Mouse (Mus musculus): ENCODE measurements at regions not wholly inside any gene's neighbourhood (a gene's known extent, or its start where the extent isn't known, plus 50 kb on each side); places are given as distances from the start of the nearest gene placed in this dataset.

DNA sequence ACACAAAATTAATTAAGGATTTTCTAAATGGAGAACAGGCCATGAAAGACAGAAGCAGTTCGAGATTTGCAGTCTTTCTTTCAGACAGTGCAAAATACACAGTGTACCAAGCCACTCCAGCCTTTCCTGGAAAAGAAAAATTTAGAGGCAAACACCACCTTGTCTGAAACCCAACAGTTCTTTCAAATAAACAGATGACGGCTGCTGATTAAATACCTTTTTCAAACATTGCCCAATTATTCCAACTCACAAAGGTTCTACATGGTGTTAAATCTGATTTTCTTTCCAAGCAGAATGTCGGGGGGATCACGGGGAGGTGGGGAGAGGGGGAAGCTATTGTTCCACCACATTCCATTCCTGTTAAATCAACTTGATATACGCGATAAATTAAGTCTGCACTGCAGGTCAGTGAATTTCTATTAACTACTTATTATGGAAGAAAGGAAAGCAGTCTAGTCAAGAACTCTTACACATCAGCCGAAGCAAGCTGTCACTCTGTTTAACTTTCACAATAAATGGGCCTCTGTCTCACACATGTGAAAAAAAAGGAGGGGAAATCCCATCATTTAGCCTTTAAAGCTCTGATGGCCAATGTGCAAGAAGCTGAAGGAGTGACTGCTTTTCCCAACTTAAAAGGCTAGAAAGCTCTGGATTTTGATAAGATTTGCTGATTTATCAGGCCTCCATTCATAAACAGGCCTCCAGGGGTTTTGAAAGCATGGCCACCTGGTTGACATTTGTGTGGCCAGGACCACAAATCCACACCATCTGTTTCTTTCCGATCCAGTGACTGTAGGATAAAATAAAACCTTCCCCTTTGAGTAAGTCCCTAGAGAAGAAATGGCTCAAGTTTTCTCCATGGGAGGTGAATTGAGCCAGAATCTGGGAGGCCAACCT, 165.4 kb downstream of the Nedd1 start:
- no peak for DNase-seq (ENCODE audit: extremely low spot score in 1 of 2, low spot score in 2 of 2)
- Histone ChIP-seq H3K27ac (no peak overlapping the region), H3K4me3 (no peak overlapping the region)
- intact Hi-C loops (cut with DNase I), result no loop called here
- no peak for TF ChIP-seq CTCF (IDR thresholded peaks at IDR 0.05)

DNA sequence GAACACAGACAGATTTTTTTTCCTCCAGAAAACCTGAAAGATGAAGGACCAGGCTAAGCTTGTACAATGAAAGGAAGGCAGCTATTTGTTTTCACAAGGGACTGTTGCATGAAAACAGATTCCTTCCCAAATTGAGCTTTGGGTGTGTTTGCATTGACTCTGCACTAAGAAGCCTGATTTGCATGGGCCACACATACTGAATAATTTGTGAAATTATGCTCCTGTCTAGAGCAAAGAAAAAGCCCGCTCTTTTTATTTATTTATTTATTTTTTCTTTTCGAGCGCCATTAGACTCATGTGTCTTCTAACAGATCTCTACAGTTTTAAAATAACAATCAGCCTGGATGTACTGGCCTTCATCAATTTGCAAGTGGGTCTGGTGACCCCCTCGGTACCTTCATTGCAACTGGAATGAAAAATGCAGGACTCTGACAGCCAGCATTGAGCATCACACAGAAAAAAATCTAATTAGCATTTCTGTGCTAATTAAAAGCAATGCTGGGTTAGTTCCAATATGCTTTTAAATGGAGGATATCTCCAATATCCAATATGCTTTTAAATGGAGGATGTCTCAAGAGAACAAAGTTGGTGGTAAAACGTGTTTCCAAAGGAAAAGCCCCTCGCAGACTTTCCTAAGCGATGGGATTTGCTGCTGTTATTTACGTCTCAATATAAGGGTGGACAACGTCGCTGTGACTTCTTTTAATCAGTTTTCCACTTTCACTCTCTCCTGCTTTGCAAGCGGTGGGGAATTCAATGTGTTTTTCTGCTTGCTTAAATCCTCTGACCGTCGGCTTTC, 166.3 kb downstream of the Nedd1 start:
- TF ChIP-seq CTCF (IDR thresholded peaks at IDR 0.05), result no peak
- H3K4me3 ChIP-seq, result no peak overlapping the region
- H3K27ac ChIP-seq, result no peak overlapping the region

GRCm38 (mm10) chr10:92553966-92554365, 168.3 kb downstream of the Nedd1 start:
- TF ChIP-seq CTCF (IDR thresholded peaks at IDR 0.05), result no peak
- H3K27ac ChIP-seq, result no peak overlapping the region
- no peak overlapping the region for H3K4me3 ChIP-seq

More for the DNA sequence above, 166.3 kb downstream of the Nedd1 start:
- intact Hi-C loops (cut with DNase I), result no loop called here
- no peak for DNase-seq (ENCODE audit: extremely low spot score in 1 of 2, low spot score in 2 of 2)

GRCm38 (mm10) chr10:92548875-92549586, 173.2 kb downstream of the Nedd1 start:
- Histone ChIP-seq H3K27ac (no peak overlapping the region), H3K4me3 (no peak overlapping the region)
- intact Hi-C loops (cut with DNase I), result no loop called here
- no peak for DNase-seq (ENCODE audit: extremely low spot score in 1 of 2, low spot score in 2 of 2)
- no peak for TF ChIP-seq CTCF (IDR thresholded peaks at IDR 0.05)

More at GRCm38 (mm10) chr10:92553966-92554365, 168.3 kb downstream of the Nedd1 start:
- no peak for DNase-seq (ENCODE audit: extremely low spot score in 1 of 2, low spot score in 2 of 2)
- intact Hi-C loops (cut with DNase I), result loop anchor here (1.0 kb wide), 1 partner anchor 37 kb away; no protein-coding TSS in a partner anchor

DNA sequence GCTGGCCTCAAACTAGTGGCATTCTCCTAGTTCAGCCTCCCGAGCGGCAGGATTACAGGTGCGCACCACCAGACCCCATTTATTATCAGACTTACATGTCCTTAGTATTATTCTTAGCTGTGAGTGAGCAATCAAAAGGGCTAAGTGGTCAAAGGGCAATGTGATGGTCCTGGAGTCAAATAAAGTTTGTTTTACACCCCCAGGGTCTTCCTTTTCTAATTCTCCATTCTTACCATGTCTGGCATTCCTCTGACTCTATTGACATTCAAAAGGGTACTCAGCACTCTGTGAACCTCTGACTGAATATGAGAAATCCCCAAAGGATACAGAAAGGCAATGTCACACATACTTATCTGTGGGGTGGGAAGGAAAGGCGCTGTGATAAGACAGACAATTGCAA, 183.8 kb downstream of the Nedd1 start:
- DNase-seq (ENCODE audit: extremely low spot score in 1 of 2, low spot score in 2 of 2), result no peak
- intact Hi-C loops (cut with DNase I), result no loop called here
- no peak for TF ChIP-seq CTCF (IDR thresholded peaks at IDR 0.05)
- H3K27ac ChIP-seq, result no peak overlapping the region
- H3K4me3 ChIP-seq, result no peak overlapping the region

GRCm38 (mm10) chr10:92516886-92517285, 205.3 kb downstream of the Nedd1 start:
- DNase-seq (ENCODE audit: extremely low spot score in 1 of 2, low spot score in 2 of 2), result no peak
- Histone ChIP-seq H3K27ac (no peak overlapping the region), H3K4me3 (no peak overlapping the region)
- intact Hi-C loops (cut with DNase I), result loop anchor here (1.0 kb wide), 1 partner anchor 36 kb away; no protein-coding TSS in a partner anchor
- TF ChIP-seq CTCF (IDR thresholded peaks at IDR 0.05), result no peak

- TF ChIP-seq CTCF (IDR thresholded peaks at IDR 0.05), result no peak
- intact Hi-C loops (cut with DNase I), result no loop called here
- Histone ChIP-seq H3K27ac (no peak overlapping the region), H3K4me3 (no peak overlapping the region)
- DNase-seq (ENCODE audit: extremely low spot score in 1 of 2, low spot score in 2 of 2), result no peak
Observed at GRCm38 (mm10) chr10:92511769-92512168, 210.5 kb downstream of the Nedd1 start.

DNA sequence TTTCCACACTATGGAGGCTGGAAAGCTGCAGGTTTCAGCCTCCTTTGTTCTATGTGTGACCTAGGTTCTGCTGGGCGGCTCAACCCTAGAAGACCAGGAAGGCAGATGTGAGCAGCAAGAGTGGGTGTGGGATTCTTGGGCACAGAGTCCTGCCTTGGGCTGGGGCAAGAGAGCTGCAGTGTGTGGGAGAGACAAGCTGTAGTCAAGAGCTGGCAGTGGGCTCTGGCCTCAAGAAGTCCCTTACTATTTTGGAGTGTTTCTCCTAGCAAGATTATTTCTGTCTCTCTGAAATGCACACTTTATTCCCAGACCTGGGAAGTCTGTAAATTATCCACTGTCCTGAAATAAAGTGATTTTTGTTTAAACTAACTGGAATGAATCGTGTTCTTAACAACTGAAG, 211.5 kb downstream of the Nedd1 start:
- DNase-seq (ENCODE audit: extremely low spot score in 1 of 2, low spot score in 2 of 2), result no peak
- TF ChIP-seq CTCF (IDR thresholded peaks at IDR 0.05), result no peak
- H3K4me3 ChIP-seq, result no peak overlapping the region
- H3K27ac ChIP-seq, result no peak overlapping the region
- intact Hi-C loops (cut with DNase I), result no loop called here

DNA sequence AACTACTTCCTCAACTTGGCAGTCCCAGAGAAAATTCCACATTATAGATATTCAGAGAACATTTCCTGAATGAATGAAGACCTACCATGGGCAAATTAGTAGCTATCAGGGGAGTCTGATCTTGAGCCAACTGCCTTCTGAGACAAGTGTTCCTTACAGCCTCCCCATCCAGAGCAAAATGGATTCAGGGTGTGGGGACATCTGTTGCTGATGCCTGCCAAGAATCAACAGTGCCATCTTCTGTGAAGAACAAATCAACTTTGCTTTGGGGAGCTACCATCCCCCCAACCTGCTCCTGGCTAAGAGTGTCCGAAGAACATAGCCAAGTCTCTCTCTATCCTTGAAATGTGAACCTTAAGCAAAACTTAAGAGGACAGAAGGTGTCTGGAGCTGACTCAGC, 217.9 kb downstream of the Nedd1 start:
- TF ChIP-seq CTCF (IDR thresholded peaks at IDR 0.05), result no peak
- no peak overlapping the region for H3K4me3 ChIP-seq
- intact Hi-C loops (cut with DNase I), result no loop called here
- no peak for DNase-seq (ENCODE audit: extremely low spot score in 1 of 2, low spot score in 2 of 2)
- no peak overlapping the region for H3K27ac ChIP-seq

GRCm38 (mm10) chr10:92483592-92483991, 238.6 kb downstream of the Nedd1 start:
- H3K4me3 ChIP-seq, result no peak overlapping the region
- intact Hi-C loops (cut with DNase I), result no loop called here

GRCm38 (mm10) chr10:92473282-92473681, 248.9 kb downstream of the Nedd1 start:
- Histone ChIP-seq H3K27ac (no peak overlapping the region), H3K4me3 (no peak overlapping the region)
- no peak for DNase-seq (ENCODE audit: extremely low spot score in 1 of 2, low spot score in 2 of 2)
- no peak for TF ChIP-seq CTCF (IDR thresholded peaks at IDR 0.05)
- intact Hi-C loops (cut with DNase I), result no loop called here

More at GRCm38 (mm10) chr10:92483592-92483991, 238.6 kb downstream of the Nedd1 start:
- H3K27ac ChIP-seq, result no peak overlapping the region
- no peak for DNase-seq (ENCODE audit: extremely low spot score in 1 of 2, low spot score in 2 of 2)
- TF ChIP-seq CTCF (IDR thresholded peaks at IDR 0.05), result no peak
